Mouse (Mus musculus) intestine, postnatal 0 days (tissue): Measurements from ENCODE around the gene Lamc1. TPM values are rescaled to one million over a fixed set of nuclear protein-coding genes. Genes with fewer than 3 reads are reported as not detected.

Experiments used
- ATAC-seq: fragments of 200-750 bp; cut with Nextera tagmentation; 2 replicates; pipeline ENCODE4 v1.8.0; 2017; ENCODE audit warnings: mild to moderate bottlenecking, moderate TSS enrichment, moderate library complexity
- H3K27ac ChIP-seq: fragments of 300-500 bp; sonication (generic); 2 replicates; pipeline ENCODE4 v1.5.1; 2014; ENCODE audit warnings: mild to moderate bottlenecking, low read depth, low read length, moderate library complexity
- H3K27me3 ChIP-seq: fragments of 300-500 bp; sonication (generic); replicated peaks from 2 replicates; pipeline ENCODE4 v1.6.1; 2014; ENCODE audit warnings: low read length, mixed read lengths; ENCODE audit not compliant: control insufficient read depth, insufficient read depth
- H3K36me3 ChIP-seq: fragments of 300-500 bp; sonication (generic); 2 replicates; pipeline ENCODE4 v1.6.1; 2014; ENCODE audit warnings: mild to moderate bottlenecking, moderate library complexity; ENCODE audit not compliant: control insufficient read depth, insufficient read depth
- H3K4me1 ChIP-seq: fragments of 300-500 bp; sonication (generic); replicated peaks from 2 replicates; pipeline ENCODE4 v1.6.1; 2014; ENCODE audit warnings: antibody characterized with exemption, low read length, mixed read lengths; ENCODE audit not compliant: control insufficient read depth, insufficient read depth
- H3K4me2 ChIP-seq: fragments of 300-500 bp; sonication (generic); replicated peaks from 2 replicates; pipeline ENCODE4 v1.6.1; 2014; ENCODE audit warnings: low read depth, mild to moderate bottlenecking, moderate library complexity
- H3K4me3 ChIP-seq: fragments of 300-500 bp; sonication (generic); 2 replicates; pipeline ENCODE4 v1.5.1; 2014; ENCODE audit warnings: low read depth, low read length
- H3K9ac ChIP-seq: fragments of 300-500 bp; sonication (generic); 2 replicates; pipeline ENCODE4 v1.6.1; 2014; ENCODE audit warnings: mild to moderate bottlenecking, low read depth, low read length
- H3K9me3 ChIP-seq: fragments of 300-500 bp; sonication (generic); 2 replicates; pipeline ENCODE4 v1.6.1; 2016; ENCODE audit warnings: mixed run types; ENCODE audit not compliant: control insufficient read depth
- CTCF ChIP-seq: sonication (generic); IDR thresholded peaks from 2 replicates; pipeline ENCODE4 v1.5.1; 2016; ENCODE audit warnings: low read depth, mild to moderate bottlenecking, control low read depth, antibody characterized with exemption, moderate library complexity
- WGBS: fragments of 180-500 bp; shearing (Covaris S2); extraction: QIAGEN DNeasy Blood & Tissue Kit; methylation state at CpG from one replicate; pipeline ENCODE4 v1.1.7; 2014; 5-methylcytosine and 5-hydroxymethylcytosine counted together
- polyA plus RNA-seq: library from polyadenylated mRNA; unstranded; fragments of >200 nt; fragmentation: Nextera tagmentation; extraction: Ambion mirVana; gene quantifications from 2 replicates; pipeline ENCODE4 v1.2.1, GENCODE M21; 2015

The Lamc1 gene
- polyA plus RNA-seq, 1 experiment from 2014 or later, result 39.2 TPM

- Histone ChIP-seq H3K27me3 (no peaks in the 10 kb centered on the region), H3K9me3 (no peaks in the 10 kb centered on the region), H3K4me1 (peaks cover 16% of the 10 kb centered on the region), H3K4me3 (no peak overlapping the region), H3K4me2 (no peak overlapping the region), H3K9ac (no peak overlapping the region), H3K36me3 (peaks cover 3% of the 10 kb centered on the region; the same call in 1 of the 2 replicates), H3K27ac (no peak overlapping the region)
- no peak for TF ChIP-seq CTCF
- ATAC-seq, result no peak
- WGBS, result 81% methylated on average over 8 of the region's 8 CpGs
Measured at GRCm38 (mm10) chr1:153316956-153317355, 15.6 kb downstream of the Lamc1 start.

- H3K9me3 ChIP-seq, result no peaks in the 10 kb centered on the region
- TF ChIP-seq CTCF, result no peak
Measured at GRCm38 (mm10) chr1:153316286-153316685, 16.3 kb downstream of the Lamc1 start.

GRCm38 (mm10) chr1:153315121-153315520 lies 17.5 kb downstream of the Lamc1 start:
- Histone ChIP-seq H3K4me2 (no peak overlapping the region), H3K9me3 (no peaks in the 10 kb centered on the region), H3K4me1 (peaks cover 4% of the 10 kb centered on the region; the same call in 1 of the 2 replicates), H3K27ac (no peak overlapping the region), H3K9ac (no peak overlapping the region), H3K36me3 (no peaks in the 10 kb centered on the region), H3K4me3 (no peak overlapping the region), H3K27me3 (no peaks in the 10 kb centered on the region)
- no peak for ATAC-seq
- peak; percentile 20; the same call in 1 of the 2 replicates for TF ChIP-seq CTCF
- 79% methylated on average over 6 of the region's 6 CpGs for WGBS

More at GRCm38 (mm10) chr1:153316286-153316685, 16.3 kb downstream of the Lamc1 start:
- Histone ChIP-seq H3K36me3 (peaks cover 1% of the 10 kb centered on the region; the same call in 1 of the 2 replicates), H3K27ac (no peak overlapping the region), H3K4me3 (no peak overlapping the region), H3K4me2 (no peak overlapping the region), H3K4me1 (peaks cover 16% of the 10 kb centered on the region), H3K27me3 (no peaks in the 10 kb centered on the region), H3K9ac (no peak overlapping the region)
- no peak for ATAC-seq

- H3K9ac ChIP-seq, result no peak overlapping the region
- TF ChIP-seq CTCF, result no peak
- H3K9me3 ChIP-seq, result no peaks in the 10 kb centered on the region
- no peak for ATAC-seq
- H3K4me3 ChIP-seq, result no peak overlapping the region
- H3K36me3 ChIP-seq, result no peaks in the 10 kb centered on the region
- no peak overlapping the region for H3K27ac ChIP-seq
- 85% methylated on average over 5 of the region's 5 CpGs for WGBS
- H3K4me1 ChIP-seq, result 0 out of 2 replicates have a peak, but pooled peaks cover under 1% of the 10 kb centered on the region
- no peaks in the 10 kb centered on the region for H3K27me3 ChIP-seq
- H3K4me2 ChIP-seq, result no peak overlapping the region
Measured at GRCm38 (mm10) chr1:153312992-153313391, 19.6 kb downstream of the Lamc1 start.

GRCm38 (mm10) chr1:153310190-153310589 lies 22.4 kb downstream of the Lamc1 start:
- no peak for TF ChIP-seq CTCF
- 76% methylated on average over 5 of the region's 5 CpGs for WGBS
- no peak for ATAC-seq

GRCm38 (mm10) chr1:153309310-153309709 lies 23.3 kb downstream of the Lamc1 start:
- H3K4me3 ChIP-seq, result no peak overlapping the region
- WGBS, result 67% methylated on average over 4 of the region's 4 CpGs
- peaks cover 5% of the 10 kb centered on the region; the same call in 1 of the 2 replicates for H3K4me1 ChIP-seq
- no peaks in the 10 kb centered on the region for H3K27me3 ChIP-seq
- no peak for TF ChIP-seq CTCF
- no peak overlapping the region for H3K4me2 ChIP-seq
- no peaks in the 10 kb centered on the region for H3K9me3 ChIP-seq
- no peak for ATAC-seq
- H3K27ac ChIP-seq, result no peak overlapping the region
- no peaks in the 10 kb centered on the region for H3K36me3 ChIP-seq
- H3K9ac ChIP-seq, result no peak overlapping the region

More at GRCm38 (mm10) chr1:153310190-153310589, 22.4 kb downstream of the Lamc1 start:
- Histone ChIP-seq H3K27me3 (no peaks in the 10 kb centered on the region), H3K9me3 (no peaks in the 10 kb centered on the region), H3K9ac (no peak overlapping the region), H3K4me2 (no peak overlapping the region), H3K4me1 (peaks cover 5% of the 10 kb centered on the region; the same call in 1 of the 2 replicates), H3K27ac (no peak overlapping the region), H3K36me3 (no peaks in the 10 kb centered on the region), H3K4me3 (no peak overlapping the region)
